Comparison of ENCODE assay signal across 24 mouse cellular contexts in genomic region chr6:85343027-85343426, GRCm38 (mm10). TPM values are rescaled to one million over a fixed set of nuclear protein-coding genes. Genes with fewer than 3 reads are reported as not detected.
DNase-seq lines count a peak whose midpoint lies in the region; ATAC-seq and TF ChIP-seq lines count a peak whose summit lies in the region.
"Had no signal": no experiment of that assay in that cellular context is flagged by ENCODE, and none has a peak within 500 bp of the region (broad histone marks: within the 10 kb centered on the region; RNA-seq: fewer than 3 reads in every experiment).

No protein-coding gene starts in this region.

- no peak overlapping the region for H3K4me2 ChIP-seq in forebrain, embryonic 12.5 days
- no peak overlapping the region for H3K4me2 ChIP-seq in forebrain, embryonic 16.5 days (ENCODE audit: low read length)
- no peak overlapping the region for H3K4me2 ChIP-seq in kidney, embryonic 16.5 days (replicated peaks; ENCODE audit: low read depth, low read length)
- H3K4me2 ChIP-seq in liver, embryonic 11.5 days: no peak overlapping the region
- H3K4me2 ChIP-seq in myocyte (ENCODE audit: low read depth): no peak overlapping the region
- H3K4me2 ChIP-seq: heart, embryonic 13.5 days; hindbrain, embryonic 12.5 days; hindbrain, embryonic 15.5 days had no signal

- peak; percentile 82 for DNase-seq in kidney, adult 2 months
- peak; percentile 94 for DNase-seq in liver, adult 2 months (ENCODE audit: extremely low read depth, low read depth, low spot score)
- no peak for DNase-seq in liver, embryonic 11.5 days (ENCODE audit: low spot score)
- no peak for DNase-seq in hindbrain, embryonic 10.5 days (ENCODE audit: low spot score)
- DNase-seq: adrenal gland, adult 8-10 months; adrenal gland, postnatal 36 days; B cell, adult 2 months; cerebellum, adult 18-20 months; cerebellum, adult 9-10 months; cerebellum, postnatal 14 days; gastrocnemius, postnatal 10 days; heart, postnatal 14 days; heart, postnatal 4 days had no signal

- H3K9ac ChIP-seq in forebrain, embryonic 12.5 days: 0 out of 2 replicates have a peak overlapping the region, but pooled peaks have one; percentile 4
- H3K9ac ChIP-seq in forebrain, embryonic 16.5 days (replicated peaks; ENCODE audit: low read depth, low read length): no peak overlapping the region
- no peak overlapping the region for H3K9ac ChIP-seq in kidney, embryonic 16.5 days (replicated peaks; ENCODE audit: low read length)
- no peak overlapping the region for H3K9ac ChIP-seq in liver, adult 2 months (ENCODE audit: low read depth, low read length)
- H3K9ac ChIP-seq in liver, embryonic 11.5 days (ENCODE audit: low read depth, low read length): no peak overlapping the region
- H3K9ac ChIP-seq: heart, embryonic 13.5 days; hindbrain, embryonic 12.5 days; hindbrain, embryonic 15.5 days had no signal

- ATAC-seq in forebrain, embryonic 12.5 days (ENCODE audit: low FRiP score): no peak
- ATAC-seq in forebrain, embryonic 16.5 days: no peak
- no peak for ATAC-seq in kidney, embryonic 16.5 days (ENCODE audit: low FRiP score, low TSS enrichment)
- ATAC-seq in liver, embryonic 11.5 days (replicated peaks; ENCODE audit: low FRiP score): no peak
- ATAC-seq: forebrain, embryonic 14.5 days; Patski had no signal

- TF ChIP-seq CTCF in kidney, adult 2 months (conservative IDR thresholded peaks at IDR 0.05; ENCODE audit: insufficient read depth, insufficient read length, low read depth, low read length): no peak
- TF ChIP-seq CTCF in liver, adult 2 months (IDR thresholded peaks at IDR 0.05; ENCODE audit: low read depth, low read length): no peak

- 91% methylated on average over 8 of the region's 8 CpGs for WGBS in forebrain, embryonic 12.5 days
- WGBS in forebrain, embryonic 16.5 days: 91% methylated on average over 8 of the region's 8 CpGs
- 52% methylated on average over 8 of the region's 8 CpGs for WGBS in kidney, adult 2 months
- WGBS in kidney, embryonic 16.5 days: 83% methylated on average over 8 of the region's 8 CpGs
- 23% methylated on average over 8 of the region's 8 CpGs for WGBS in liver, adult 2 months
- 92% methylated on average over 8 of the region's 8 CpGs for WGBS in liver, embryonic 11.5 days
- 87% methylated on average over 8 of the region's 8 CpGs for WGBS in hindbrain, embryonic 10.5 days

- H3K9me3 ChIP-seq in forebrain, embryonic 12.5 days: no peaks in the 10 kb centered on the region
- no peaks in the 10 kb centered on the region for H3K9me3 ChIP-seq in forebrain, embryonic 16.5 days (ENCODE audit: control insufficient read depth, low read length)
- H3K9me3 ChIP-seq in kidney, embryonic 16.5 days (ENCODE audit: low read length): no peaks in the 10 kb centered on the region
- no peaks in the 10 kb centered on the region for H3K9me3 ChIP-seq in liver, embryonic 11.5 days (ENCODE audit: control insufficient read depth, low read length)
- no peaks in the 10 kb centered on the region for H3K9me3 ChIP-seq in hindbrain, embryonic 10.5 days
- H3K9me3 ChIP-seq: forebrain, embryonic 10.5 days; G1E; heart, embryonic 13.5 days; hindbrain, embryonic 12.5 days; hindbrain, embryonic 15.5 days had no signal

- H3K27ac ChIP-seq in forebrain, embryonic 12.5 days: no peak overlapping the region
- no peak overlapping the region for H3K27ac ChIP-seq in forebrain, embryonic 16.5 days (ENCODE audit: low read length)
- H3K27ac ChIP-seq in kidney, adult 2 months (ENCODE audit: insufficient read depth, low read depth, low read length): no peak overlapping the region
- H3K27ac ChIP-seq in kidney, embryonic 16.5 days (ENCODE audit: low read length): no peak overlapping the region
- peak overlapping the region; percentile 47 for H3K27ac ChIP-seq in liver, adult 2 months (replicated peaks; ENCODE audit: insufficient read depth, low read depth, low read length)
- H3K27ac ChIP-seq in liver, embryonic 11.5 days (ENCODE audit: low read depth, low read length): no peak overlapping the region
- H3K27ac ChIP-seq in hindbrain, embryonic 10.5 days: no peak overlapping the region
- H3K27ac ChIP-seq: forebrain, embryonic 10.5 days; heart, embryonic 13.5 days; hindbrain, embryonic 12.5 days; hindbrain, embryonic 15.5 days had no signal

- no peak for TF ChIP-seq POLR2A in kidney, adult 2 months (IDR thresholded peaks at IDR 0.05; ENCODE audit: low read depth, low read length)
- no peak for TF ChIP-seq POLR2A in liver, adult 2 months (IDR thresholded peaks at IDR 0.05; ENCODE audit: extremely low read depth, insufficient read depth, low read length)
- TF ChIP-seq POLR2A in myocyte (IDR thresholded peaks at IDR 0.05; ENCODE audit: insufficient read length, low read depth): no peak

- peaks cover 2% of the 10 kb centered on the region; the same call in 1 of the 2 replicates for H3K36me3 ChIP-seq in forebrain, embryonic 12.5 days (replicated peaks)
- peaks cover 2% of the 10 kb centered on the region; the same call in 1 of the 2 replicates for H3K36me3 ChIP-seq in forebrain, embryonic 16.5 days (ENCODE audit: control insufficient read depth, insufficient read depth)
- no peaks in the 10 kb centered on the region for H3K36me3 ChIP-seq in kidney, adult 2 months (ENCODE audit: control insufficient read depth, insufficient read depth, low read length)
- H3K36me3 ChIP-seq in kidney, embryonic 16.5 days (ENCODE audit: insufficient read depth, low read length): peaks cover 17% of the 10 kb centered on the region
- H3K36me3 ChIP-seq in liver, adult 2 months (ENCODE audit: control insufficient read depth, insufficient read depth, low read length): no peaks in the 10 kb centered on the region
- H3K36me3 ChIP-seq in liver, embryonic 11.5 days (ENCODE audit: control insufficient read depth, insufficient read depth, low read length): no peaks in the 10 kb centered on the region
- no peaks in the 10 kb centered on the region for H3K36me3 ChIP-seq in myocyte (ENCODE audit: control insufficient read depth, insufficient read depth)
- H3K36me3 ChIP-seq in hindbrain, embryonic 10.5 days: peaks cover 7% of the 10 kb centered on the region; the same call in 1 of the 2 replicates
- H3K36me3 ChIP-seq: forebrain, embryonic 10.5 days; G1E had no signal

- H3K79me2 ChIP-seq in liver, adult 2 months (ENCODE audit: control insufficient read depth, insufficient read depth, low read length): no peaks in the 10 kb centered on the region
- no peaks in the 10 kb centered on the region for H3K79me2 ChIP-seq in myocyte (ENCODE audit: control insufficient read depth, insufficient read depth)

- H3ac ChIP-seq in myocyte (ENCODE audit: control insufficient read depth, insufficient read length): no peak overlapping the region

- H3K4me3 ChIP-seq in forebrain, embryonic 12.5 days (replicated peaks): no peak overlapping the region
- H3K4me3 ChIP-seq in forebrain, embryonic 16.5 days (replicated peaks; ENCODE audit: low read length): no peak overlapping the region
- H3K4me3 ChIP-seq in kidney, adult 2 months (ENCODE audit: insufficient read depth, low read depth, low read length): no peak overlapping the region
- H3K4me3 ChIP-seq in kidney, embryonic 16.5 days (ENCODE audit: low read length): no peak overlapping the region
- H3K4me3 ChIP-seq in liver, adult 2 months (ENCODE audit: insufficient read depth, low read depth, low read length): no peak overlapping the region
- H3K4me3 ChIP-seq in liver, embryonic 11.5 days (ENCODE audit: low read depth, low read length): no peak overlapping the region
- no peak overlapping the region for H3K4me3 ChIP-seq in myocyte
- H3K4me3 ChIP-seq in hindbrain, embryonic 10.5 days: no peak overlapping the region
- H3K4me3 ChIP-seq: forebrain, embryonic 10.5 days; heart, embryonic 13.5 days; hindbrain, embryonic 12.5 days; hindbrain, embryonic 15.5 days had no signal

- peaks cover 5% of the 10 kb centered on the region for H3K27me3 ChIP-seq in forebrain, embryonic 12.5 days
- no peaks in the 10 kb centered on the region for H3K27me3 ChIP-seq in forebrain, embryonic 16.5 days (replicated peaks; ENCODE audit: control insufficient read depth, insufficient read depth, low read length)
- no peaks in the 10 kb centered on the region for H3K27me3 ChIP-seq in kidney, adult 2 months (replicated peaks; ENCODE audit: control insufficient read depth, insufficient read depth, low read length)
- no peaks in the 10 kb centered on the region for H3K27me3 ChIP-seq in kidney, embryonic 16.5 days (ENCODE audit: insufficient read depth, low read length)
- H3K27me3 ChIP-seq in liver, adult 2 months (ENCODE audit: control insufficient read depth, insufficient read depth, low read length): no peaks in the 10 kb centered on the region
- peaks cover 13% of the 10 kb centered on the region; the same call in 1 of the 2 replicates for H3K27me3 ChIP-seq in liver, embryonic 11.5 days (replicated peaks; ENCODE audit: control insufficient read depth, insufficient read depth, low read length)
- H3K27me3 ChIP-seq in myocyte (ENCODE audit: control insufficient read depth, insufficient read depth, insufficient read length): no peaks in the 10 kb centered on the region
- peaks cover 39% of the 10 kb centered on the region for H3K27me3 ChIP-seq in hindbrain, embryonic 10.5 days (ENCODE audit: insufficient read depth, poor library complexity, severe bottlenecking)
- H3K27me3 ChIP-seq: heart, embryonic 13.5 days; hindbrain, embryonic 15.5 days; Patski had no signal

- H3K4me1 ChIP-seq in forebrain, embryonic 12.5 days: no peaks in the 10 kb centered on the region
- no peaks in the 10 kb centered on the region for H3K4me1 ChIP-seq in forebrain, embryonic 16.5 days (replicated peaks; ENCODE audit: control insufficient read depth, insufficient read depth, low read length)
- H3K4me1 ChIP-seq in kidney, adult 2 months (ENCODE audit: control insufficient read depth, insufficient read depth, low read length): no peaks in the 10 kb centered on the region
- H3K4me1 ChIP-seq in kidney, embryonic 16.5 days (ENCODE audit: insufficient read depth, low read length): no peaks in the 10 kb centered on the region
- peaks cover 2% of the 10 kb centered on the region; the same call in 1 of the 2 replicates for H3K4me1 ChIP-seq in liver, adult 2 months (ENCODE audit: control insufficient read depth, insufficient read depth, low read length)
- H3K4me1 ChIP-seq in liver, embryonic 11.5 days (replicated peaks; ENCODE audit: control insufficient read depth, insufficient read depth, low read length): no peaks in the 10 kb centered on the region
- peaks cover 5% of the 10 kb centered on the region for H3K4me1 ChIP-seq in hindbrain, embryonic 10.5 days (replicated peaks)
- H3K4me1 ChIP-seq: hindbrain, embryonic 12.5 days; hindbrain, embryonic 15.5 days had no signal

RNA-seq across cellular contexts. Expression of gene Sfxn5, which starts 9.8 kb away (rescaled TPM):
- 16.8 and 17.2 TPM in 2 replicates for polyA plus RNA-seq in forebrain, embryonic 12.5 days (2016; fragmentation: Nextera tagmentation; extraction: Ambion mirVana)
- 23.1 and 27.1 TPM in 2 replicates for polyA plus RNA-seq in forebrain, embryonic 16.5 days (2015; fragmentation: Nextera tagmentation; extraction: Ambion mirVana)
- 23.6 and 25.8 TPM in 2 replicates for polyA plus RNA-seq in kidney, adult 2 months (2012; rRNA removed)
- 9.2 and 13.8 TPM in 2 replicates for polyA plus RNA-seq in kidney, embryonic 16.5 days (2015; fragmentation: Nextera tagmentation; extraction: Ambion mirVana)
- total RNA-seq in liver, adult 2 months (2014; rRNA removed): 21.9 and 23.6 TPM in 2 replicates
- 23.4 and 31.8 TPM in 2 replicates for polyA plus RNA-seq in liver, adult 2 months (2012; rRNA removed)
- 3.8 and 4.0 TPM in 2 replicates for polyA plus RNA-seq in liver, embryonic 11.5 days (2014; fragmentation: Nextera tagmentation; extraction: Ambion mirVana)
- 2.0 TPM for polyA plus RNA-seq in myocyte (2012; fragmentation: generic; extraction: Trizol)
- 8.0 and 9.4 TPM in 2 replicates for polyA plus RNA-seq in hindbrain, embryonic 10.5 days (2016; fragmentation: Nextera tagmentation; extraction: Ambion mirVana)

RNA-seq across cellular contexts. Expression of gene Rab11fip5, which starts 31.4 kb away (rescaled TPM):
- polyA plus RNA-seq in forebrain, embryonic 12.5 days (2016; fragmentation: Nextera tagmentation; extraction: Ambion mirVana): 6.8 and 8.2 TPM in 2 replicates
- polyA plus RNA-seq in forebrain, embryonic 16.5 days (2015; fragmentation: Nextera tagmentation; extraction: Ambion mirVana): 15.4 and 19.3 TPM in 2 replicates
- polyA plus RNA-seq in kidney, adult 2 months (2012; rRNA removed): 56.8 and 63.6 TPM in 2 replicates
- polyA plus RNA-seq in kidney, embryonic 16.5 days (2015; fragmentation: Nextera tagmentation; extraction: Ambion mirVana): 16.5 and 18.9 TPM in 2 replicates
- total RNA-seq in liver, adult 2 months (2014; rRNA removed): 0.46 and 0.54 TPM in 2 replicates
- polyA plus RNA-seq in liver, adult 2 months (2012; rRNA removed): 0.55 and 1.4 TPM in 2 replicates
- polyA plus RNA-seq in liver, embryonic 11.5 days (2014; fragmentation: Nextera tagmentation; extraction: Ambion mirVana): 1.0 TPM in 2 replicates
- polyA plus RNA-seq in myocyte (2012; fragmentation: generic; extraction: Trizol): 24.8 TPM
- polyA plus RNA-seq in hindbrain, embryonic 10.5 days (2016; fragmentation: Nextera tagmentation; extraction: Ambion mirVana): 3.9 and 5.8 TPM in 2 replicates
- polyA plus RNA-seq: G1E had no signal

Comparison
In these comparisons a context has a peak if more than half of its experiments do, and no peak if none do; other contexts are left out.
1. DNase-seq: peak in kidney, adult 2 months (single experiment) and liver, adult 2 months (single experiment); none in liver, embryonic 11.5 days (single experiment) and hindbrain, embryonic 10.5 days (single experiment).